8 mouse cellular contexts compared by ENCODE assay signal in the genomic region with DNA sequence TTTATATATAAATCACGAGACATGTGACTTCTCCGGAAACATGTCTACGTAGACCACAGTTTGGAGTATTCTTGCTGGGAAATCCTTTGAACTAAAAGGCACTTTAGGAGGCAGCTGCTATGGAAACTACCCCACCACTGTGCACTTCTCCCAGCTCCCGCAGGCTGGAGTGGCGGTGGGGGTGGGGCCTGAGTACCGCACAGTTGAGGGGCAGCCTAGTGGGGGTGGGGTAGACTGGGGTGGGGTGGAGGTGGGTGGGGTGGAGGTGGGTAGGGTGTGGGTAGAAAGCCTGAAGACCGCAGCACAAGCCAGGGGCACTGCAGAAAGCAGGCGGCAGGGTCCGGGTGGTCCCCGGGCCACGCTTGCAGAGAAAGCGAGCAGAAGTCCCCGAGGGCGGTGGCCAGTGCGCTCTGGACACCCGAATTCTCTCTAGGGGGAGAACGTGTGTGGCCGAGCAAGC. TPM values are rescaled to one million over a fixed set of nuclear protein-coding genes. Genes with fewer than 3 reads are reported as not detected.
A peak's percentile ranks its signal among the peaks of the same experiment; 100 is the strongest.
DNase-seq lines count a peak whose midpoint lies in the region; ATAC-seq and TF ChIP-seq lines count a peak whose summit lies in the region.

Gene Rragd (plus strand): TSS at position 322 of the 460 bp plus-strand sequence.

- H3K27ac ChIP-seq in testis, adult 2 months (ENCODE audit: control insufficient read depth, insufficient read depth, low read depth, low read length): no peak within 1 kb of the TSS
- no peak within 1 kb of the TSS for H3K27ac ChIP-seq in lung, embryonic 15.5 days

- no peak for TF ChIP-seq POLR2A in testis, adult 2 months (IDR thresholded peaks at IDR 0.05; ENCODE audit: control insufficient read depth, low read depth, low read length)

- peaks cover 2% of the 10 kb centered on the region; the same call in 1 of the 2 replicates for H3K27me3 ChIP-seq in testis, adult 2 months (ENCODE audit: control insufficient read depth, insufficient read depth, low read length)
- H3K27me3 ChIP-seq in lung, embryonic 15.5 days: peaks cover 39% of the 10 kb centered on the region

- peak within 1 kb of the TSS; percentile 100 for H3K4me2 ChIP-seq in lung, embryonic 15.5 days

- H3K36me3 ChIP-seq in testis, adult 2 months (ENCODE audit: control insufficient read depth, insufficient read depth, low read length): no peaks in the 10 kb centered on the region
- H3K36me3 ChIP-seq in lung, embryonic 15.5 days: no peaks in the 10 kb centered on the region

- TF ChIP-seq CTCF in testis, adult 2 months (IDR thresholded peaks at IDR 0.05; ENCODE audit: control insufficient read depth, insufficient read depth, insufficient replicate concordance, low read depth, low read length): no peak

- ATAC-seq in lung, embryonic 15.5 days (ENCODE audit: borderline replicate concordance, extremely low read depth, low FRiP score, low TSS enrichment): peak; percentile 78

- intact Hi-C loops in heart, postnatal 36 days (cut with DNase I): no loop called here

- under 1% methylated on average over 18 of the region's 18 CpGs for WGBS in lung, embryonic 15.5 days

- no peaks in the 10 kb centered on the region for H3K9me3 ChIP-seq in lung, embryonic 15.5 days

- H3K4me1 ChIP-seq in testis, adult 2 months (ENCODE audit: control insufficient read depth, insufficient read depth, low read length): peaks cover 14% of the 10 kb centered on the region
- peaks cover 16% of the 10 kb centered on the region for H3K4me1 ChIP-seq in lung, embryonic 15.5 days

- no peak for DNase-seq in testis, postnatal 14 days (ENCODE audit: low spot score)
- DNase-seq in forelimb bud, embryonic 11.5 days (ENCODE audit: low read depth, low spot score): peak; percentile 51
- DNase-seq in heart, postnatal 36 days: no peak
- DNase-seq in layer of hippocampus, postnatal 10 days (ENCODE audit: low spot score in 2 of 2): no peak
- DNase-seq in right cerebral cortex, postnatal 36 days (ENCODE audit: low spot score in 2 of 2): peak; percentile 32 to 50
- DNase-seq in cerebellum, postnatal 4 days (ENCODE audit: low spot score in 2 of 2): no peak

- peak within 1 kb of the TSS; percentile 43 for H3K9ac ChIP-seq in lung, embryonic 15.5 days

- H3K4me3 ChIP-seq in testis, adult 2 months (ENCODE audit: control insufficient read depth, low read depth, low read length): peak within 1 kb of the TSS; percentile 87
- H3K4me3 ChIP-seq in lung, embryonic 15.5 days: peak within 1 kb of the TSS; percentile 62

RNA-seq across cellular contexts. Expression of gene Rragd, which starts in this region (rescaled TPM):
- 1.6 and 2.6 TPM in 2 replicates for polyA plus RNA-seq in testis, adult 2 months (2012; rRNA removed)
- 10 to 100 TPM; 89.1 to 92.1 TPM for total RNA-seq in heart, postnatal 36 days (2021)
- 10 to 100 TPM; 54.9 to 55.0 TPM for total RNA-seq in layer of hippocampus, postnatal 10 days (2021)
- 2.6 and 2.7 TPM in 2 replicates for polyA plus RNA-seq in lung, embryonic 15.5 days (2015; fragmentation: Nextera tagmentation; extraction: Ambion mirVana)

Comparison
In these comparisons a context has a peak if more than half of its experiments do, and no peak if none do; other contexts are left out.
1. DNase-seq: peak in forelimb bud, embryonic 11.5 days (single experiment) and right cerebral cortex, postnatal 36 days (2 of 2); none in testis, postnatal 14 days (single experiment), heart, postnatal 36 days (0 of 2), layer of hippocampus, postnatal 10 days (0 of 2) and cerebellum, postnatal 4 days (0 of 2).